Mouse (Mus musculus): ENCODE results near the gene Cradd. TPM values are rescaled to one million over a fixed set of nuclear protein-coding genes. Genes with fewer than 3 reads are reported as not detected.

The Cradd gene
- 15.2 and 19.1 TPM in 2 replicates for total RNA-seq (2021)
- long read RNA-seq, partial matches to known transcripts = 1 of 9 reads
- long read RNA-seq, other reads (novel, unspliced or antisense) = 6 of 9 reads

DNA sequence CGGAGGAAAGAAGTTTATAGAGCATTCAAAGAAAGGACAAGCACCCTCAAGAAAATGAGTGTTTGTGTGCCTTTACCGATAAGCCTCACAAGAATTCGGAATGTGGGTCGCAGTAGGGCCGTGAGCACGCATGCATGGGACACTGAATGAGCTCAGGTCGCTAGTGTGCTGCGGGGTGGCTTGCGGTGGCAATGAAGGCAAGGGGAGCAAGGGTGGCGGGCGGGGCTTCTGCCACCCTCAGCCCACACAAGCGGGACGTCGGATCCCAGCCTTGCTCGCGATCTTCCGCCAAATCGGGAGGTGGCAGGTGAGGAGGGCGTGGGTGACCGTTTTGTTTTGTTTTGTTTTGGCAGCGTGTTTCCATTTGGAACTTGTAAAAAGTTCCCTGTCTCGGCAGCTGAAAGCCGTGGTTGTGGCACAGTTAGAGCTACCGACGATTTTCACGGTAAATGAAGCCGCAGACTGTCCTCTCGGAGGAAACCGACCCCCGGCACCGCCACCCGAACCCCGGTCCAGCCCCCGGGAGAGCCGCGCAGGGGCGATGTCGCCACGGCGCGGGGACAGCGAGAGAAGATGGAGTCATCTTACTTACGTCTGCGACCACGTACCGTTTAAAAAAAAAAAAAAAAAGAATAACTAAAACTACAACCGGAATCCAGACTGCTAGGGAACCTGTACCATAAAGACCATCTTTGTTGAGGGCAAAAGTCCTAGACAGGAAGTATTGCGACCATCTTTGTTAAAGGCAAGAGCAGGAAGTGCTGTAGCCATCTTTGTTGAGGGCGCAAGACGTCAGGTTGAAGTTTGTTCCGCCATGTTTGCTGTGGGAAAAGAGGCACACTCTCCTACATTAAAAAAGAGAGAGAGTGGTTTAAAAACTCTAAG is at the start of gene Cradd:
Gene Cradd (minus strand): TSS at position 741 of the 885 bp plus-strand sequence.
- DNase-seq = peak; percentile 75

DNA sequence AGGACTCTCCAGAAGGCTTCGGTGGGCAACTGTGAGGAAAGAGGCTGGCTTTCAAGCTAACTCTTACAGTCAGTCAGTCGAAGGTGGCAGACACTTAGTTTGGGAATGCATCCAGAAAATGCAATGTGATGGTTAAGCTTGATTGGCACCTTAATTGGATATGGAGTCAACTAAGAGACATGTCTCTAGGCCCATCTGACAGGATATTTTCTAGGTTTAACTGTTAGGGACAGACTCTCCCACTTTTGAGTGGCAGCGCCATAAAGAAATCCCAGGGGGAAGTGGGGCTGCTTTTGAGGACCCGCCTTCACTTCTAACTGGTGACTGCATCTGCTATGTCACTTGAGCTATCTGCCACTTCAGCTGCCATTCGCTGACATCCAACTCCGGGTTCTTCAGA is 49.4 kb upstream of the Cradd start:
- no peak for DNase-seq

DNA sequence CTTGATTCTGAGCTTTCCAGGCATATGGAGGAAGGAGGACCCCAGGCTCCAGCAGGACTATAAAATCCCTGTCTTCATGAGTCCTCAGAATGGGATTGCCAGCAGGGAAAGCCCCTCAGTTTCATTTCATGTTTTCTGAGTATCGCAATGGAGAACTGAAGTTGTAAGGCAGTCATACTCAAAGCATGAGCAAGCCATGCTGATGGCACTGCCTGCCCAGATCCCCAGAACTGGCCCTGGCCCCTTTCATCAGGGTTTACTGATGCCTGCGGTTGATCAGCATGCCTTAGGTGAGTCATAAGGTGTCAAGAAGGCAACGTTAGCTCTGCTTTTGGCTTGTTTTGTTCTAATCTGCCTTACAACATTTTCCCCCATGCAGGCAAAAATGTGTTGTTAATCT is 48.0 kb upstream of the Cradd start:
- no peak for DNase-seq

DNA sequence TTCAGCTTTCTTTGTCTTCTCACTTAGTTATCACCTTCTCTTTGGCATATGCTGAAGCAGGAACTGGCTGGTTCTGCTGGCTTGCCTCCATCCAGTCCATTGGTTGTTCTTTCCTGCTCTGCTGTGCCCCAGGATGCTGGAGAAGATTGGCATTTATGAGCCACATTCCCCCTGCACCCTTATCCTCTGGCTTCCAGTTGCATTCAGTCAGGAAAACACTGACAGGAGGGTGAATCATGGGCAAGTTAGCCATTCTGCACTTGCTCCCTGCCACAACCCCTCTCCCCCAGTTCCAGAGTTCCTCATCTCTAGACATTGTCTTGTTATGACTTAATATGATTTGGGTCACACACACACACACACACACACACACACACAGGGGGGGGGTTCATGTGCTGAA is 45.3 kb upstream of the Cradd start:
- DNase-seq = no peak

DNA sequence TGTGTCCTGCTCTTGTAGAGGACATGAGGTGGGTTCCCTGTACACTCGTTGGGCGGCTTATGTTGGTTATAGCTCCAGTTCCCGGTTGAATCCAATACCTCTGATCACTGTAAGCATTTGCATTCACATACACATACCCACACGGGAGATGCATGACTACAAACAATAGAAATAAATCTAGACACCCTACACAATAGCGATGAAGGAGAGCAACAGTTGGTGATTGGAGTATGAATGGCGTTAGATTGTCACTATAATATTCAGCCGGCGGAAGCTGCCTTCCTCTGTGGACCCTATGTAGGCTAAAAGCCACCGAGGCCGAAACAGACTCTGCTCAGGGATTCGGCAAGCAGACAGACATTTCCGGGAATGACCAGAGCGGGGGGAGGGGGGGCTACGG is 44.2 kb upstream of the Cradd start:
- no peak for DNase-seq

DNA sequence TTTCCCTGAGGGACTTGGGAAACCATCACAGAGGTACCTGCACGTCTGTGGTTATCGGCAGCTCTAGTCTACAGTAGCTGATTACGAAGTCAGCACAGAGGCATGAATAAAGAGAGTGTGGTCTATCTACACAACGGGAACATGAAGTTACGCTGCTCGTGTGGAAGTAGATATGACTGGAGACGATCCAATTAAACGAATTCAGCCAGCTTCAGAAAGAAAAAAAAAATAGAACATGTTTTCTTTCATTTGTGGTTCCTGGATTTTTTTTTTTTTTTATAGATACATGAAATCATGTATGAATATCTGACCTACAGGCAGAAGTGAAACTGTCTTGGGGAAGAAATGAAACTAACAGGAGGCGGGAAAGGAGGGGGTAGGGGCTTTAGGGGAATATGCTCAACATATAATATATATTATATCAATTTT is 43.7 kb upstream of the Cradd start:
- no peak for DNase-seq

DNA sequence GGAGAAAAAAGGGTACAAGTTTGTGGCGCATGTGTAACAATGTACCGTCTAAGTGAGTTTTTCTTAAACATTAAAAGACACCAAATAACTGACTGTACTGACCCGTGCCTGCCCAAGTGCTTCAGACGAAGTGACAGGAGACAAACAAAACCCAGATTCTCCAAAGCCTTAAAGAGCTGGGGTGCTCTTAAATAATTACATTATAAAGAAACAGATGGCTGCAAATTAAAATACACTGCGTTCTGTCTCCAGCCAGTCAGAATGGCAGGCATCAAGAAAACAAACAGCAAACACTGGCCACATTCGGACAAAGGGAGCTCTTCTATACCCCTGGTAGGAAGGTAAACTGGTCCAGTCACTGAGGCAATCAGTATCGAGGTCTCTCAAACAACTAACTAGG is 43.3 kb upstream of the Cradd start:
- DNase-seq = no peak

DNA sequence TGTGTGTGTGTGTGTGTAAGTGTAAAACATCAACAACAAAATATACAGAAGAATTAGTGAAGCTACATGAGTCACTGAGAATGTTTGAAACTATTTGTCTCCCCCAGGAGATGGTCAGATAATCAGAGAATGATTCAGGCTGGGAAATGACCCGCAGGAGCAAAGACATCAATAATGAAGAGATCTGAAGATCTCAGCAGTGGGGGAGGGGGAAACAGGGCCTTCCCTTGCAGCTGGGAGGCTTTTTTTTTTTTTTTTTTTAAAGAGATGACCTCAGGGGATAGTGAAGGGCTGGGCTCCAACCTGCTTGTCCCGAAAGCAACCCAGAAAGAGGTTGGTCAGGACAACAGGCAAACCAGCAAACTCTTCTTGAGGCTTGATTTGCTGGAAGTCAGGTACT is 38.4 kb upstream of the Cradd start:
- peak; percentile 5 for DNase-seq

DNA sequence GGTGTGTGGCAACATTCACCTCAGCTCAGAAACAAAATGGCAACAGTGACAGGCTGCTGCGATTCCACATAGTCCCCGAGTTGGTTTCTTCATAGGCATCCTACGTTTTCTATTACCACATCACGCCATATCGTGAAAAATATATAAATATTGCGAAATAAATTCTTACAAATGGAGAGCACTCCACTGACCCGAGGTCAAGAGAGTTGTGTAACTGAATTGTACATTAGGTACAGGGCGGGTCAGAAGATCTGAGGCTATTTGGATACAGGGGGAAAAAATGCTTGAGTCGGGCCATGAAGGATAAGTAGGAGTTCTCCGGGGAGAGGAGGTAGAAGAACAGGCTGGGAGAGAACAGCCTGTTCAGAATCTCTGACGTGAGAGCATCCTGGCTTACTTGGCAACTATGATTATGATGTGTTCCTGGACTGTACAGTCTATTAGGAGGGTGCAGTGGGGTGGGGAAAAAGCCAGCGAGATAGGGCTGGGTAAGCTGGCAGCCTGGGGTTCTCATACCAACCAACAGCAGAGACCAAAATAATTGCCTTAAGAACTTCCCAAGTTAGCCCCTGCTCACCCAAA is 37.4 kb upstream of the Cradd start:
- DNase-seq = no peak

DNA sequence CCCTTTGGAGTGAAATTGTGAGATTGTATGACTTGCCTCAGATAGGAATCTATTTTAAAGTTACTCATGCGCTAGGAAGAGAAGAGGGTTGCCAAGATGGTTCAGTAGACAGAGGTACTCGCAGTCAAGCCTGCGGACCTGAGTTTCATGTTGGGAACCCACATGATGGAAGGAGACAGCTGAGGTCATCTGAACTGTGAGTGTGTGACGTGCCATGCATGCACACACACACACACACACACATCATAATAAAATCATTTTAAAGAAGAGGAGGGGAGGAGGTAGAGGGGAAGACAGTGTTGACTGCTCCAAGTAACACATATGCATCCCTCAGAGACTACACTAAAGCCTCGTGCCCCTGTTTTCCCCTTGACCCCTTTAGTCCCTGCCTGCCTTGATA is 36.1 kb upstream of the Cradd start:
- no peak for DNase-seq

DNA sequence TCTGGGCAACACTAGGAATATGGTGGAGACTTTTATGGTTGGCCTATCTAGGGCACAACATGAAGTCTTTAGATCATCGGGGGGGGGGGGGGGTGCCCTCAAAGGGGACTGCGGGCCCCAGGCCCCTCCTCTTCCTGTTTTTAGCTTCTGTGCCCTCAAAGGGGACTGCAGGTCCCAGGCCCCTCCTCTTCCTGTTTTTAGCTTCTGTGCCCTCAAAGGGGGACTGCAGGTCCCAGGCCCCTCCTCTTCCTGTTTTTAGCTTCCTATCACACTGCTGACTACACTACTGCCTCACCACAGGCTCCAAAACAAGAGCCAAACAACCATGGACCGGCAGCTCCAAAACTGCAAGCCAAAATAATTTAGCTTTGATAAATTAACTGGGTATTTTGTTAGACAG is 33.8 kb upstream of the Cradd start:
- DNase-seq = no peak

DNA sequence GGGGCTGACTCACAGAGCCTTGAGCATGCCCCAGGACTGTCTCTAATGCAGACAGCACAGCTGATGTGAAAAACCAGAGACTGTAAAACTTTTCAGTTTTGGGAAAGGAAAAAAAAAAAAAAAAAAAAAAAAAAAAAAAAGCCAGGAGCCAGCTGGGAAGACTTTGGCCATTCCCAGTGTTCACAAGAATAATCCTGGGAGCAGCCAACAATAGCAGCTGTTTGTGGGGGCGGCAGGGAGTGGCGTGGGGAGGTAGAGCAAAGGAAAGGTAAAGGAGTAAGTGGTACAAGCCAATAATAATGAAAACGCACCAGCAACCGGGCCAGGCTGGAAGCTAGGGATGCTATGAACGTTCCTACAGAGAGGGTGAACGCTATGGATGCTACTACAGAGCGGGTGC is 32.8 kb upstream of the Cradd start:
- no peak for DNase-seq

DNA sequence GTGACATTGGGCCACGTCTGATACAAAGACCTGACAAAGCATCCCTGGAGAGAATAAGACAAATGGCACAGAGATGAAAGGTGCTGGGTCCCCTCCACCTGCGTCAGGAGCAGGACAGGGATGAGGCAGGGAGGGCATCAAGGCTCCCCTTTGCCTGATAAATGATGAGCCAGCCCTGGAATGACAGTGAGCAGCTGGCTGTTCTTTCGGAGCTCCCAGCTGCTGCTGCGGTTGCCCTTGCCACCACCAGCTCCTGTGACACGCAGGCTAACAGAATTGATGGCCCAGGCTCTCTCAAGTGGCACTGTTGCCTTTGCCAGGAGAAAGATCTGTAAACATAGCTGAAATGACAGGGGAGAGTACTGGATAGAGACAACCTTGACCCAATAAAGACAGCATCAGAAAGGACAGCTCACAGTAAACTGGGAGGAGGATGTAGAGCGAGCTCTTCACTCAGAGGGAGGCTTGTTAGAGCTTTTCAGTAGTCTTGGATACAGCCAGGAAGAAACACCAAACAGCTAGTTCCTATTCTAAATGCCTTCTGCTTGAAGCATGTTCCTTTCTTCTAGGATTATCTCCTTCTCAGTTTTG is 31.8 kb upstream of the Cradd start:
- peak; percentile 37 for DNase-seq

DNA sequence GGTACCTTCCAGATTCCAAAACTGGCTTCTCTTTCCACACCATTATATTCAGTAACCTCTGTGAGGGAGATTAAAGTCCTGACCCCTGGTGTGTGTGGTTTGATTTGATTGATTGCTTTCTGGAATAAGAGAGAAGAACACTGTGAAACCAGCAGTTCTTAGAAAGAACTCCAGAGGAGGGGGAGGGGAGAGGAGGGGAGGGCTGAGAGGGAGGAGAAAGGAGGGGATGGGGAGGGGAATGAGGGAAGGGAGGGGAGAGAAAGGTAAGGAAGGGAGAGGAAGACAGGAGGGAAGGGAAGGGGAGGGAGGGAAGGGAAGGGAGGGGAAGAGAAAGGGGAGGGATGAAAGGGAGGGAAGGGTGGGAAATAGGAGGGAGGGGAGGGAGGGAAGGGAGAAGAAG is 30.7 kb upstream of the Cradd start:
- no peak for DNase-seq

DNA sequence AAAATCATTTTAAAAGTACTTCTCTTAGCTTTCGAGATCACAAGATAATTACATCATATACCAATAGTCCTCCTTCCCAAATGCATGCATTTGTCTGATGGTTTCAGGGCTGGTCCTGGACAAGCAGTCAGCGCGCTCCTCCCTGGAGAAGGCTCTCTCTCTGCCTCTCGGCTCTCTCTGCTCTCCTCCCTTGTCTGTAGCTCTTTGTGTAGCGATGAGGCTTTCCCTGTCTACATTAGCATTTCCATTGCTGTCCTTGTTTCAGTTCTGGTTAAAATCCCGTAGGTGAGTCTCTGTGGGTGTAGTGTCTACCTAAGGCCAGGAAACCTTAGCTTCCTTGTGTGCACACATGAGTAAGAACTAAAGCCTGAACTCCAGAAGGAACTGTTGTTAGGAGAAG is 30.1 kb upstream of the Cradd start:
- no peak for DNase-seq

DNA sequence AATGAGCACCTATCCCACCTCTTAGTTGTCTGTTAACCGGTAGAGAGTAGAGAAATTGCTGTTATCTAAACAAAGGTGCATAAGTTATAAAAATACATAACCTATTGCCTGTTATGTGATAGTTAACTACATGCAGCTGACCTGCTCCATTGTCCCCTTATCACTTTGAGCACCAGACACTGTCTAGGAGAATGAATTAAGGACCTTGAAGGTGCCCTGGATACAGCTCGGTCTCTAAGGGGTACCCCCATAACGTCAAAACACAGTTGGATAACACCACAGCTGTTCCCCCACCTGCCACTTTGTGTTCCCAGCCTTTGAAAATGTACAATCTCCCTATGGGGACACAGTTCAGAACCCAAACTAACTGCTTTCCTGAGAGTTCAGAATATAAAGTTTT is 24.5 kb upstream of the Cradd start:
- no peak for DNase-seq

DNA sequence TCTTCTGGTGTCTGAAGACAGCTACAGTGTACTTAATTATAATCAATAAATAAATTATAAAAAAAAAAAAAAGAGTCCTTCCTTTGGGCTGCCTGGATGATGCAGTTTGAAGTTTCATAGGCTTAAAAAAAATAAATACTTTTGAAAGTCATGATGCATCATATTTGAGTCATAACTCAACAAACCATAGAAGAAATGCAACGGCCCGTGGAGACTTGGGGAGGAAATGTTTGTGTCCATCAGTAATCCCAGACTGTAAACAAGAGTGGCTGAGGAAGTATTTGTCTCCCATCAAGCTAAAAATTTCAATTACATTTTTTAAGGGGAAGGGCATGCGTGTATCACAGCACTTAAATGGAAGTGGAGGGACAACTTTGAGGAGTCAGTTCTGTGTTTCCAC is 23.8 kb upstream of the Cradd start:
- DNase-seq = no peak

DNA sequence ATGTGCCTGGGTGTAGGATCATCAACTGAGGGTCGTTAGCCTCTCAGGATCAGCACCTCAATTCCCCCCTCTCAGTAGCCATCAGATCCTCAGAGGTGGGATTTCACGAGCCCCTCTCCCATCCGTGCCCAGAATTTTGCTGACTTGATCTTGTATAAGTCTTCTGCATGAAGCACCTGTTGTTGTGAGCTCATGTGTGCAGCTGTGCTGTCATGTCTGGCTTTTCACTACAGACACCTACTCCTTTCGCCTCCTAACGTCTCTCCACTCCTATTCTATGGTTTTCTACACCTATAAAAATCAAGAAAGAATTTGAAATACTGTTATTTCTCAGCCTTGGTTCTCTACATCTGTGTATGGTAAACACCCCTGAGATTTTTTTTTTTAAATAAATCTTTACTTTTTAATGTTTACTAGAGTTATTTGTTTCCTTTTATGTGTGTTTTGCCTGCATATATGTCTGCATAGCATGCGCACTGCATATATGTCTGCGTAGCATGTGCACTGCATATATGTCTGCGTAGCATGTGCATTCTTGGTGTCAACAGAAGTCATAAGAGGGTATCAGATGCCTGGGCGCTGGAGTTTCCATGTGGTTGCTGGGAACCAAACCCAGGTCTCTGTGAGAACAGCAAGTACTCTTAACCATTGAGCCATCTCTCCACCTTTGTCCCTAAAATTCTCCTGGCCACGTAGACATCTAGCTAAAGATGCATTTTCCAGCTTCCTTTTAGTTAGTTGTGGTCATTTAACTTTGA is 19.1 kb upstream of the Cradd start:
- no peak for DNase-seq

DNA sequence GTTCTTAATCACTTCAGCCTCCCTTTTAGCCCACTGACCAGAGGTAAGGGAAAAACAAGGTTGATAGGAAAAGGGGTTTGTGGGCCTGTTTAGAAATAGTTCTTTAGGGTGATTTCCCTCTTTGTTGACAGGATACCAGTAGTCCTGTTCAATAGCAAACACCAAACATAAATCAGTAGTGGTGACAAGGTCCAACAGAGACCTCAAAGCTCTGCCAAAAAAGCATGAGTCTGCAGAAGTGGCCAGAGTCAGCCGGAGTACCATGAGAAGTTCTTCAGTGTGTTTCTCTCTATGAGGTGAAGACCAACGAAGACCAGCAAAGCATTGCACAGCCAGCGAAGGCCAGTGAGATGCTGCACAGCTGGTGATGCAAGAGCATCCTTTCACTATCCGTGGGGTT is 16.7 kb upstream of the Cradd start:
- DNase-seq = no peak

DNA sequence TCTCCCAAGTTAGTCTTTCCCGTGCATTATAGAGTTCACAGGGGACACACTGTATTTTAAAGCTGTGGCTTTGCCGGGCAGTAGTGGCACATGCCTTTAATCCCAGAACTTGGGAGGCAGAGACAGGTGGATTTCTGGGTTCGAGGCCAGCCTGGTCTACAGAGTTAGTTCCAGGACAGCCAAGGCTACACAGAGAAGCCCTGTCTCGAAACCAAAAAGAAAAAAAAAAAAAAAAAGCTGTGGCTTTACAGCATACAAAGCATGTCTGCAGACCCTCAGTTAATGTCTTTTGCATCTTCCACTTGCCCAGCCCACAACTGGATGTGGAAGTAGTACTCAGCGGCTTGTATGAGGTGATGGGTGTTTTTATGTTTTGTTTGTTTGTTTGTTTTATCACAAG is 13.7 kb upstream of the Cradd start:
- no peak for DNase-seq

DNA sequence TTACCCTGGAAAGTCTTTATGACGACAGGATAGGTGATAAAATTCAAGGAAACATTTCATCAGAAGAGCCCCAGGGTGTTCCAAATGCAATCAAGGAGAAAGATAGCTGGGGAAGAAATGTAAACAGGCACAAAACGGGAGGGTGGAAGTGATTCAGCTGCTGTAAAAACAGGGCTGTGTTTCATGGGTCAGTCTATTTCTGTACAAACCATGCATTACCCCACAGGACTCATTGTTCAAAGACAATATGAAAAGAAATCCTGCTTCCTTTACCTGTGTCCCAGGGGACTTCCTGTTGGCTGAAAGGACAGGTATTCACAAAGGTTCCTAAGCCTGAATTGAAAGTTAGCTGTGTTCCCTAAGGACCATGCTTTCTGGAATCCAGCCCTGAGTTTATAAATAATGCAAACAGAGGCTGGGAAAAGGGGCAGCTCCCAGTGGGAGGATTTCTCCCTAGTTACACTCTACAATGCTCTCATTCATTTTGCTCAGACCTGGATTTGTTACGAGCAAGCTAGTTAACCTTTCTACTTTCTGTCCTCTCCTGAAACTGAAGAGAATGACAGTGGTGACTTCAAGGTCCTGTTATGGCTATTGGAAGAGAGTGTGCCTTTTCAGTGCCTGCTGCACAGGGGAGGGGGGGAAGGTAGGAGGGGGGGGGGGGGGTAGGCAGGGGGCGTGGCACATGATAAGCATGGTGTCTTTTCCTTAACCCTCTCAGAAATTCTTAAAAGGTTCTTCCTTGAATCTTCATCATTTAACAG is 13.0 kb upstream of the Cradd start:
- DNase-seq = no peak

DNA sequence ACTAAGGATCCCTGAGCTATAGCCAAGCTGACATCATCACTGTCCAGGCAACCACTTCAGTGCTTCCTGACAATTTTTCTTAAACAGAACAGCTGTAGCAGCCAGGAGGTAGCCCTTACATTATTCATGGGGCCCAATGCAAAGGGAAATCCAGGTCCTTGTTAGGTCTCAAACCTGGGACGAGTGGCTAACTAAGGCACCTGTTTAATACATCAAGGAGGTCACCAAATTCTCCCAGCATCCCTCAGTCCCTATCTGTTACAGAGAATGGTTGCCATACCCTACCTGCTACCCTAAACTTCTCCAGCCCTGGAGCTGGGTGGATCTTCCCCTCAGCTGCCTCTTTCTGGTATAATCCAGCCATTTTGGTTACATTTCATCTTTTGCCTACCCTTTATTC is 10.9 kb upstream of the Cradd start:
- no peak for DNase-seq

All from adrenal gland, postnatal 25 days (tissue).